Mouse (Mus musculus) limb, embryonic 14.5 days (tissue): ENCODE results near the gene Ttll12. TPM values are rescaled to one million over a fixed set of nuclear protein-coding genes. Genes with fewer than 3 reads are reported as not detected.

Experiments used
- ATAC-seq: fragments of 200-750 bp; cut with Nextera tagmentation; 2 replicates; pipeline ENCODE4 v1.8.0; 2017; ENCODE audit warnings: low read depth, moderate number of reproducible peaks, moderate TSS enrichment; ENCODE audit not compliant: low FRiP score
- DNase-seq: peaks from one replicate; pipeline ENCODE4 v3.0.0-alpha.2; 2015; ENCODE audit warnings: low spot score
- H3K27ac ChIP-seq: fragments of 300-500 bp; sonication (generic); replicated peaks from 2 replicates; pipeline ENCODE4 v1.5.1; 2014; ENCODE audit warnings: low read depth, mild to moderate bottlenecking, low read length, moderate library complexity, mixed read lengths
- H3K27me3 ChIP-seq: fragments of 300-500 bp; sonication (generic); 2 replicates; pipeline ENCODE4 v1.6.1; 2014; ENCODE audit warnings: low read length, mixed read lengths; ENCODE audit not compliant: control insufficient read depth, insufficient read depth
- H3K36me3 ChIP-seq: fragments of 300-500 bp; sonication (generic); 2 replicates; pipeline ENCODE4 v1.6.1; 2014; ENCODE audit warnings: mild to moderate bottlenecking, low read length, moderate library complexity, mixed read lengths; ENCODE audit not compliant: control insufficient read depth, insufficient read depth
- H3K4me1 ChIP-seq: fragments of 300-500 bp; sonication (generic); 2 replicates; pipeline ENCODE4 v1.6.1; 2014; ENCODE audit warnings: antibody characterized with exemption, low read length, mixed read lengths; ENCODE audit not compliant: control insufficient read depth, insufficient read depth
- H3K4me2 ChIP-seq: fragments of 300-500 bp; sonication (generic); replicated peaks from 2 replicates; pipeline ENCODE4 v1.6.1; 2014; ENCODE audit warnings: low read depth, mild to moderate bottlenecking, low read length, moderate library complexity; ENCODE audit not compliant: severe bottlenecking
- H3K4me3 ChIP-seq: fragments of 300-500 bp; sonication (generic); replicated peaks from 2 replicates; pipeline ENCODE4 v1.5.1; 2014; ENCODE audit warnings: low read length
- H3K9ac ChIP-seq: fragments of 300-500 bp; sonication (generic); 2 replicates; pipeline ENCODE4 v1.6.1; 2014; ENCODE audit warnings: mild to moderate bottlenecking, low read depth, low read length, moderate library complexity; ENCODE audit not compliant: severe bottlenecking
- H3K9me3 ChIP-seq: fragments of 300-500 bp; sonication (generic); 2 replicates; pipeline ENCODE4 v1.6.1; 2016; ENCODE audit warnings: low read length; ENCODE audit not compliant: control insufficient read depth
- POLR2A ChIP-seq: fragments of 200-500 bp; IDR thresholded peaks from 2 replicates; pipeline ENCODE4 v1.8.0; 2012; ENCODE audit warnings: inconsistent platforms, mild to moderate bottlenecking, moderate library complexity, borderline replicate concordance; ENCODE audit not compliant: insufficient read depth, insufficient read length; ENCODE audit errors: extremely low read depth
- WGBS: fragments of 180-500 bp; shearing (Covaris S2); extraction: QIAGEN DNeasy Blood & Tissue Kit; methylation state at CpG from one replicate; pipeline ENCODE4 v1.1.7; 2014; 5-methylcytosine and 5-hydroxymethylcytosine counted together
- polyA plus RNA-seq, 2 experiments: library from polyadenylated mRNA; depleted of rRNA in 1 of 2; stranded (reverse) in 1 of 2; unstranded in 1 of 2; fragments of >200 nt; fragmentation: Nextera tagmentation in 1 of 2; extraction: Ambion mirVana in 1 of 2; gene quantifications; 2 replicates each; pipeline versions ENCODE4 v1.2.1 to v1.2.3; 2012 to 2014

Gene Ttll12
- polyA plus RNA-seq, 2 experiments: 35.1 to 35.6 TPM

DNA sequence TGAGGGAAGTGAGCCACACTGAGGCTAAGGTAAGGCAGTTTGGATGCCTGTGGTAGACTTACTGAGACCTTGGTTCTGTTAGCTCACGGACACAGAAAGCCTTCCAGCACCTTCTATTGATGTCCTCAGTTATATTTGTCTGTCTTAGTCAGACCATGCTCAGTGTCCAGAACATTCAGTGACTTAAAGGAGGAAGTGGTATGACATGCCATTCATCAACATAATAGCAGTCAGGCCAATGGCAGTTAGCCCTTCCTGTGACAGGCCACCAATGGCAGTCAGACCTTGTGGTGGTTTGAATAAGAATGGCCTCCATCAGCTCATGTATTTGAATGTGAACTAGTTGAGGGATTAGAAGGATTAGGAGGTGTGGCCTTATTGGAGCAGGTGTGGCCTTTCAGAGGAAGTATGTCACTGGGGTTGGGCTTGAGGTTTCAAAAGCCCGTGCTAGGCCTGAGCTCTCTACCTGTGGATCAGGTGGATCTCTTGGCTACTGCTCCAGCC lies 31.2 kb upstream of the Ttll12 start:
- no peak overlapping the region for H3K4me2 ChIP-seq
- H3K4me1 ChIP-seq: no peaks in the 10 kb centered on the region
- no peaks in the 10 kb centered on the region for H3K27me3 ChIP-seq
- no peak overlapping the region for H3K9ac ChIP-seq
- H3K27ac ChIP-seq: no peak overlapping the region
- ATAC-seq: no peak
- 0 out of 2 replicates have a peak, but pooled peaks cover 5% of the 10 kb centered on the region for H3K9me3 ChIP-seq
- DNase-seq: no peak
- 92% methylated on average over 2 of the region's 2 CpGs for WGBS
- no peaks in the 10 kb centered on the region; the same call in 1 of the 2 replicates for H3K36me3 ChIP-seq
- no peak overlapping the region for H3K4me3 ChIP-seq
- TF ChIP-seq POLR2A: no peak

DNA sequence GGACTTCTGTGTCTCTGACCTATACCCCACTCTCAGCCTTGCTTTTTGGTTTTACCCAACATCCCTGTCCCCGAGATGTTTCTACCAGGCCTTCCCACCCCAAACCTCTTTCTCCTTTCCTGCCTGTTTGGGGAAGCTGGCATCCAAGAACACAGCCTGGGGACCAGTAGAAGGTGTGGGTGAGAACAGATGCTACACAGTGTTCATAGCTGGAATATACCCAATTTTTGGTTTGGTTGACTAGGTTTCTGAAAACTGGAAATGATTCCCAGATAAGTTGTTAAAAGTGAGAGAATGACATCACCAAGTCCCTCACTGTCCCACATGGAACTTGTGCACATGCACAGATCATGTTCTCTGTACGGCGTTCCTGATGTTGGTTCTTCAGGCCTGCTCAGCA lies 20.3 kb upstream of the Ttll12 start:
- Histone ChIP-seq H3K36me3 (peaks cover 5% of the 10 kb centered on the region), H3K9me3 (no peaks in the 10 kb centered on the region), H3K4me1 (no peaks in the 10 kb centered on the region), H3K27ac (no peak overlapping the region), H3K4me3 (no peak overlapping the region), H3K27me3 (no peaks in the 10 kb centered on the region), H3K4me2 (no peak overlapping the region), H3K9ac (no peak overlapping the region)
- WGBS: 81% methylated on average over 3 of the region's 3 CpGs
- TF ChIP-seq POLR2A: no peak
- DNase-seq (no peak), ATAC-seq (no peak)

DNA sequence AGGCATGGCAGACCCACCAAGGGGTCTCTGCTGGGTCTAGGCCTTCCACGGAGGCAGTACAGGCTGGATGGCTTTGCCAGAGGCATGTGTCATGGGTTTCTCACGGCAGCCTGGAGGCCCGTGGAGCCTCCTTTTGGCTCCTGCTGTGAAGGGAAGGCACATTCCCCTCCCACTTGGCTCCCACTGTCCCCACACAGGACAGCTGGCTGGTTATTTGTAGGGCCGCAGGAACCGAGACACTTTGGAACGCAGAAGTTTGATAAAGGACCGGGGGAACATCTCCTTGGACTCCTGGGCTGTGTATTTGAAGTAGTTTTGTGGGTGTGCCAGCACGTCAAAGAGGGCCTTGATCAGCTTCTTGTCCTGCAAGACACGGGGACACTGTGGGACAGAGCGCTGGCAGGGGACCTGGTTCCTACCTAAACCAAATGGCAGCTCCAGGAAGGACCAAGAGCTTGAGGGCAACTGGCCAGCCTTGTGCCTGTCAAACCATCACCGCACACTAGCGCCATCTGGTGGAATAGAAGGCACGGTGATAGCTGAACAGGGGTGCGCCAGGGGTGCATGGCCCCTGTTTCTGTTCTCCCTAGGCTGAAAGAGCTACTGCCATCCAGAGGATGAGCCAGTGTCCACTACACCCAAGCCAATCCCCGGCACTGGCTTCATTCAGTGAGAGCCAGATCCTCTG lies 12.3 kb upstream of the Ttll12 start:
- Histone ChIP-seq H3K36me3 (no peaks in the 10 kb centered on the region; the same call in 1 of the 2 replicates), H3K9me3 (no peaks in the 10 kb centered on the region), H3K27ac (no peak overlapping the region), H3K27me3 (no peaks in the 10 kb centered on the region), H3K4me2 (no peak overlapping the region), H3K4me1 (no peaks in the 10 kb centered on the region), H3K9ac (no peak overlapping the region), H3K4me3 (no peak overlapping the region)
- 45% methylated on average over 15 of the region's 15 CpGs for WGBS
- TF ChIP-seq POLR2A: no peak
- no peak; the same call in 1 of the 2 replicates for ATAC-seq
- DNase-seq: peak; percentile 69

DNA sequence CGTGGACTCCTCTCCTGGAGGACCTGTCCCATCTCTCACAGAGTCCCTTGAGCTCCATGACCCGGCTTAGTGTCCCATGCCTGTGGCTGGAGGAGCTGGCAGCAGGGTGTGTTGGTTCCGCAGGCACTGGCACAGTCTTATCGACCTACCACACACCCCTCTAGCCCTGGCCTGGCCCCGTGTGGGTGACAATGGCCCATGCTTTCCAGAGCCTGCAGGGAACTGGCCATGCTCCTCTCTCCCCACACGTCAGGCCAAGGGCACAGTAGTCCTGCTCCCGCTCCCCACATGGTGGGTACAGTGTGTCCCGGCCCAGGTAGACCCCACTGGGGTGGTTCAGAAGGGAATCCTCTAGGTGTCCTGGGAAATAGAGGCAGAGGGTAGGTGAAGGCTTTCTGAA lies 11.7 kb upstream of the Ttll12 start:
- Histone ChIP-seq H3K36me3 (no peaks in the 10 kb centered on the region), H3K27ac (no peak overlapping the region), H3K4me1 (no peaks in the 10 kb centered on the region), H3K4me2 (no peak overlapping the region), H3K9ac (no peak overlapping the region), H3K27me3 (no peaks in the 10 kb centered on the region), H3K9me3 (no peaks in the 10 kb centered on the region), H3K4me3 (no peak overlapping the region)
- 88% methylated on average over 8 of the region's 8 CpGs for WGBS
- no peak for ATAC-seq
- no peak for TF ChIP-seq POLR2A
- no peak for DNase-seq

DNA sequence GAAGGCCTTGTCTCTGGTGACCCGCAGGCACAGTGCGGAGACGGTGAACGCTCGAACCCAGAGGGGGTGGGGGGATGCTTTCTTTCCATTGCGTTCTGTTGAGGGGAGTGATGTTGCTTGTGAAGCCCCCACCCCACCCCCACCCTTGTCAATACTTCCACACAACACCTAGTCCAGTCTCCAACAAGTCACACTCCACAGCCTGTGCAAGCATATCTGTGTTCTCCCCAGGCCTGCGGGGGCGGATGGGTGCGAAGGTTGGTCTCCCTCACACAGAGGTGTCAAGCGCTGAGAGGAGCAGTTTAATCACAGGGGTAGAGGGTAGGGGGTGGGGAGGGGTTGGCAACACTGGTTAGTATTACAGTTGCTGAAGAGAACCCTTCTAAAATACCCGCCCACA lies 11.3 kb upstream of the Ttll12 start:
- Histone ChIP-seq H3K4me2 (no peak overlapping the region), H3K27ac (no peak overlapping the region), H3K36me3 (no peaks in the 10 kb centered on the region), H3K4me3 (no peak overlapping the region), H3K27me3 (no peaks in the 10 kb centered on the region), H3K4me1 (no peaks in the 10 kb centered on the region), H3K9me3 (no peaks in the 10 kb centered on the region), H3K9ac (no peak overlapping the region)
- no peak for TF ChIP-seq POLR2A
- no peak for DNase-seq
- 87% methylated on average over 11 of the region's 11 CpGs for WGBS
- no peak for ATAC-seq

DNA sequence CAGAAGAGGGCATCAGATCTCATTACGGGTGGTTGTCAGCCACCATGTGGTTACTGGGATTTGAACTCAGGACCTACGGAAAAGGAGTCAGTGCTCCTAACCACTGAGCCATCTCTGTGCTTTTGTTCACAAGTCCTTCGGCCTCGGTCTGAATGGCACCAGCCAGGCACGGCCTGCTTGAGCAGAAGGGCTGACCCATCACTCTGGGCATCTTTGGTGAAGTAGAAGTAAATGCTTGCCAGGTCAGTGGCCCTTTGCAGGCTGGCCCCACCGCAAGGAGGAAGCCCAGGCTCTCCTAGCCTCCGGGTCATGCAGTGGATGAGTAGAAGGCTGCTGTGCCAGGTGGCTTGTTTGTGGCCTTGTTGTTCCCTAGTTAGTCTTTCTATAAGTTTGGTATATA lies 8.5 kb upstream of the Ttll12 start:
- no peak overlapping the region for H3K27ac ChIP-seq
- H3K4me2 ChIP-seq: no peak overlapping the region
- DNase-seq (no peak), ATAC-seq (no peak)
- no peaks in the 10 kb centered on the region for H3K27me3 ChIP-seq
- WGBS: 95% methylated on average over 7 of the region's 7 CpGs
- no peak overlapping the region for H3K4me3 ChIP-seq
- H3K36me3 ChIP-seq: no peaks in the 10 kb centered on the region
- H3K4me1 ChIP-seq: no peaks in the 10 kb centered on the region
- H3K9ac ChIP-seq: no peak overlapping the region
- H3K9me3 ChIP-seq: no peaks in the 10 kb centered on the region
- no peak for TF ChIP-seq POLR2A
